Comparison of ENCODE assay signal across 10 mouse cellular contexts in the genomic region with DNA sequence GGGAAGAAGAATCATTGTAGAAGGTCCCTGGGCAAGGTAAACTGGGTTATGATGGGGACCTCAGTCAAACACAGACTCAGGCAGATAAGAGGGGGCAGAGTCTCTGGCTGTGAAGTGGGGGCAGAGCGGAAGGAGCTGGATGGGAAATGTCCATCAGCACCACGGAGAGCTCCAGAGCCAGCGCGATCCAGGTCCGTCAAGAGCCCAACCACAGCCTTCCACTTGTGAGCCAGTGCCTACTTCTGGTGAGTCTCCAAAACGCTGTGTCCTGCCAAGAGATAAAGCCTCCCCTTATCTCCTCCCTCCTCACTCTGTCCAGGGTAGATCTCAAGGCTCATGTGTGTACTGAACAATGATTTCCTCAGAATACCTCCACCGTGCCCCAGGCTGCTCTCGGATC. TPM values are rescaled to one million over a fixed set of nuclear protein-coding genes. Genes with fewer than 3 reads are reported as not detected.
DNase-seq lines count a peak whose midpoint lies in the region.
"Had no signal": no experiment of that assay in that cellular context is flagged by ENCODE, and none has a peak within 500 bp of the region (broad histone marks: within the 10 kb centered on the region; RNA-seq: fewer than 3 reads in every experiment).

No protein-coding gene starts in this region.

- intact Hi-C loops in gastrocnemius, postnatal 14 days (cut with DNase I; ENCODE audit: low total_unique reads) = no loop called here
- intact Hi-C loops in gastrocnemius, postnatal 36 days (cut with DNase I) = loop anchor here (5.0 kb wide), 1 partner anchor 66 kb away; no protein-coding TSS in a partner anchor
- intact Hi-C loops in heart, postnatal 36 days (cut with DNase I) = no loop called here

- DNase-seq in gastrocnemius, postnatal 14 days = peak; percentile 29
- DNase-seq in gastrocnemius, postnatal 36 days = no peak
- DNase-seq in urinary bladder, postnatal 14 days (ENCODE audit: low spot score) = peak; percentile 32
- DNase-seq in urinary bladder, postnatal 4 days (ENCODE audit: low spot score in 2 of 2) = no peak
- DNase-seq in heart, postnatal 36 days = peak; percentile 37 to 51
- DNase-seq in testis, postnatal 10 days (ENCODE audit: low spot score) = peak; percentile 79
- no peak for DNase-seq in cerebellum, adult 11 months
- no peak for DNase-seq in thymus, postnatal 0 days (ENCODE audit: low spot score)
- DNase-seq: right cerebral cortex, adult 18-20 months had no signal

RNA-seq across cellular contexts. Expression of a gene that starts 17.7 kb away (rescaled TPM):
- total RNA-seq in gastrocnemius, postnatal 14 days (2021) = 1 to 10 TPM in 1 of 2 experiments, under 1 TPM in 1; 0.78 to 1.0 TPM
- under 1 TPM; 0.35 to 0.71 TPM for total RNA-seq in gastrocnemius, postnatal 36 days (2021)
- total RNA-seq in heart, postnatal 36 days (2021) = 10 to 100 TPM; 10.5 to 13.3 TPM
- polyA plus RNA-seq in thymus, postnatal 0 days (2015; fragmentation: Nextera tagmentation; extraction: Ambion mirVana) = 0.31 and 0.35 TPM in 2 replicates
- polyA plus RNA-seq: liver, embryonic 16.5 days had no signal

RNA-seq across cellular contexts. Expression of a gene that starts 41.3 kb away (rescaled TPM):
- 10 to 100 TPM; 41.9 to 49.8 TPM for total RNA-seq in gastrocnemius, postnatal 14 days (2021)
- 10 to 100 TPM; 33.5 to 35.9 TPM for total RNA-seq in gastrocnemius, postnatal 36 days (2021)
- total RNA-seq in heart, postnatal 36 days (2021) = 1 to 10 TPM; 4.2 to 5.3 TPM
- polyA plus RNA-seq in thymus, postnatal 0 days (2015; fragmentation: Nextera tagmentation; extraction: Ambion mirVana) = 0.42 and 0.51 TPM in 2 replicates

RNA-seq across cellular contexts. Expression of a gene that starts 43.6 kb away (rescaled TPM):
- 10 to 100 TPM; 12.0 to 13.2 TPM for total RNA-seq in gastrocnemius, postnatal 14 days (2021)
- total RNA-seq in gastrocnemius, postnatal 36 days (2021) = 10 to 100 TPM in 1 of 2 experiments, 1 to 10 TPM in 1; 9.3 to 11.2 TPM
- 10 to 100 TPM; 22.3 to 22.6 TPM for total RNA-seq in heart, postnatal 36 days (2021)
- 5.7 and 6.2 TPM in 2 replicates for polyA plus RNA-seq in thymus, postnatal 0 days (2015; fragmentation: Nextera tagmentation; extraction: Ambion mirVana)

Comparison
In these comparisons a context has a peak if more than half of its experiments do, and no peak if none do; other contexts are left out.
1. DNase-seq: peak in gastrocnemius, postnatal 14 days (single experiment), urinary bladder, postnatal 14 days (single experiment), heart, postnatal 36 days (2 of 2) and testis, postnatal 10 days (single experiment); none in gastrocnemius, postnatal 36 days (0 of 2), urinary bladder, postnatal 4 days (0 of 2), cerebellum, adult 11 months (single experiment) and thymus, postnatal 0 days (single experiment).
2. RNA of a gene that starts 17.7 kb away (total RNA-seq): 10.5 to 13.3 TPM in heart, postnatal 36 days; 0.78 to 1.0 TPM in gastrocnemius, postnatal 14 days and 0.35 to 0.71 TPM in gastrocnemius, postnatal 36 days; every median in the first group is over 4 times any median in the second.
3. RNA of a gene that starts 41.3 kb away (total RNA-seq): 41.9 to 49.8 TPM in gastrocnemius, postnatal 14 days and 33.5 to 35.9 TPM in gastrocnemius, postnatal 36 days; 4.2 to 5.3 TPM in heart, postnatal 36 days; every median in the first group is over 4 times any median in the second.